Mouse (Mus musculus): ENCODE results near the gene Clec11a. TPM values are rescaled to one million over a fixed set of nuclear protein-coding genes. Genes with fewer than 3 reads are reported as not detected.

The Clec11a gene
- total RNA-seq (2012; rRNA removed) (0.33 and 0.39 TPM in 2 replicates), polyA plus RNA-seq (2012; ENCODE audit: insufficient read depth in 1 of 2, insufficient read length in 2 of 2, low read depth in 1 of 2, low replicate concordance in 2 of 2, missing spikeins in 1 of 2) (under 1 TPM in 1 of 2 experiments, not detected in 1; 0.33 TPM)

DNA sequence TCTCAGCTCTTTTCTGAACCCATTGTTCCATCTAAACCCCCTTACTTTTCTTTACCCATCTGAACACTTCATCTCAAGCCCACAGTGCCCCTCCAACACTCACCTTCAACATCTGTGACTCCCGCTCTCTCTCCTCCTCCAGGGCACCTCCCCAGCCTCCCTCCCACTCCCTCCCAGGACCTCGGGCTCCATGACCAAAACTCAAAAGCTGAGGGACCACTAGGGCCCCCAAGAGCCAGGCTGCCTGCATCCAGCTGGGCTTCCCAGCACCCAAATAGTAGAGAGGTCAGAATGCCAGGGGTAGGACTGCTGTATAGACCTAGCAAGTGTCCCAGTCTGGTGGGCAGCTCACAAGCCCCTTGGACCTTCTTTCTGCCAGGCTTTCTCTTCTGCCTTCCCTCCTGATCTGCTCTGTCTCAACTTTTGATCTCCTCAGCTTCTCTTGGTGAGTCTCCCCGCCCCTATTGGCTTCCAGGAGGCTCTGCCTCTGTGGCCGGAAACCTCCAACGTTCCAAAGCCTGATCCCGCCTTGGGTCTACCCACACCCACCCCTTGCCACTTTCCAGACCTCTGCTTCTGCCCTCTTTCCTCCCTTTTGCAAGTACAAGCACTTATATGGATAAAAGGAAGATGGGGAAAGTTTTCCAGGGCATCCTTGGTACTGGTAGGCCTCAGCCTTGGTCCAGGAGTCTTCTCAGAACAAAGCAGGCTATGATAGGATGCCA is at the start of gene Clec11a:
Gene Clec11a (minus strand): TSS at position 387 of the 725 bp plus-strand sequence.
- Histone ChIP-seq H3K36me3 (ENCODE audit: control insufficient read depth in 1 of 2, insufficient read depth in 2 of 2, low read length in 2 of 2) (peaks cover 0 to 4% of the 10 kb centered on the region in 2 experiments; a peak in 1 of 4 replicates), H3K9me3 (replicated peaks; ENCODE audit: insufficient read depth, low read length) (no peaks in the 10 kb centered on the region), H3K27me3 (ENCODE audit: control insufficient read depth in 1 of 2, insufficient read depth in 2 of 2, low read length in 2 of 2) (peaks cover 3 to 6% of the 10 kb centered on the region in 2 experiments; a peak in 3 of 4 replicates), H3K27ac (ENCODE audit: control insufficient read depth, low read depth, low read length) (no peak within 1 kb of the TSS), H3K9ac (ENCODE audit: control insufficient read depth, low read depth, low read length, poor library complexity, severe bottlenecking) (peak within 1 kb of the TSS; percentile 8; the same call in 1 of the 2 replicates), H3K79me2 (ENCODE audit: control insufficient read depth, insufficient read depth, low read length, poor library complexity) (peaks cover 1% of the 10 kb centered on the region; the same call in 1 of the 2 replicates), H3K4me1 (ENCODE audit: control insufficient read depth in 1 of 2, insufficient read depth in 2 of 2, low read length in 2 of 2) (peaks cover 0 to 10% of the 10 kb centered on the region in 2 experiments; a peak in 2 of 4 replicates), H3K4me3 (ENCODE audit: control insufficient read depth in 1 of 2, insufficient read depth in 1 of 2, low read depth in 2 of 2, low read length in 2 of 2) (peak within 1 kb of the TSS; percentile 36 to 43; a peak in 3 of 4 replicates)
- no peak for TF ChIP-seq ELF1 (IDR thresholded peaks at IDR 0.05; ENCODE audit: low read depth, low read length)
- no peak for TF ChIP-seq POLR2AphosphoS5 (IDR thresholded peaks at IDR 0.05; ENCODE audit: borderline replicate concordance, low read depth, low read length)
- TF ChIP-seq GATA1 (IDR thresholded peaks at IDR 0.05; ENCODE audit: low read depth, low read length), result no peak
- no peak for TF ChIP-seq KAT2A (conservative IDR thresholded peaks at IDR 0.05; ENCODE audit: low read depth, low read length)
- TF ChIP-seq E2F4 (IDR thresholded peaks at IDR 0.05; ENCODE audit: borderline replicate concordance, low read depth, low read length), result no peak
- TF ChIP-seq CHD1 (IDR thresholded peaks at IDR 0.05; ENCODE audit: low read depth, low read length), result no peak
- no peak for TF ChIP-seq POLR2A (IDR thresholded peaks at IDR 0.05; ENCODE audit: control insufficient read depth in 1 of 2, insufficient read depth in 1 of 2, low read depth in 1 of 2, low read length in 2 of 2, poor library complexity in 1 of 2)
- TF ChIP-seq BHLHE40 (IDR thresholded peaks at IDR 0.05; ENCODE audit: borderline replicate concordance, low read depth, low read length), result no peak
- TF ChIP-seq MAX (IDR thresholded peaks at IDR 0.05; ENCODE audit: low read length), result no peak
- no peak for TF ChIP-seq CHD2 (IDR thresholded peaks at IDR 0.05; ENCODE audit: low read length)
- TF ChIP-seq MYB (IDR thresholded peaks at IDR 0.05; ENCODE audit: low read depth, low read length), result no peak
- TF ChIP-seq EP300 (IDR thresholded peaks at IDR 0.05; ENCODE audit: low read depth in 1 of 2, low read length in 2 of 2), result no peak
- no peak for DNase-seq (ENCODE audit: low read depth, low spot score)

- no peaks in the 10 kb centered on the region for H3K9me3 ChIP-seq (replicated peaks; ENCODE audit: insufficient read depth, low read length)
- H3K4me3 ChIP-seq (ENCODE audit: control insufficient read depth in 1 of 2, insufficient read depth in 1 of 2, low read depth in 2 of 2, low read length in 2 of 2), result no peak overlapping the region
- H3K4me1 ChIP-seq (ENCODE audit: control insufficient read depth in 1 of 2, insufficient read depth in 2 of 2, low read length in 2 of 2), result peaks cover 0 to 6% of the 10 kb centered on the region in 2 experiments; a peak in 1 of 4 replicates
- H3K27ac ChIP-seq (ENCODE audit: control insufficient read depth, low read depth, low read length), result no peak overlapping the region
- no peaks in the 10 kb centered on the region for H3K27me3 ChIP-seq (ENCODE audit: control insufficient read depth in 1 of 2, insufficient read depth in 2 of 2, low read length in 2 of 2)
- no peak for TF ChIP-seq ZNF384 (IDR thresholded peaks at IDR 0.05; ENCODE audit: low read depth, low read length)
- no peak for TF ChIP-seq NELFE (IDR thresholded peaks at IDR 0.05; ENCODE audit: low read depth, low read length)
- no peak for TF ChIP-seq ZMIZ1 (IDR thresholded peaks at IDR 0.05; ENCODE audit: low read depth, low read length)
- no peak for TF ChIP-seq MXI1 (IDR thresholded peaks at IDR 0.05; ENCODE audit: low read depth, low read length)
- no peak for DNase-seq (ENCODE audit: low read depth, low spot score)
- no peaks in the 10 kb centered on the region for H3K79me2 ChIP-seq (ENCODE audit: control insufficient read depth, insufficient read depth, low read length, poor library complexity)
- H3K36me3 ChIP-seq (ENCODE audit: control insufficient read depth in 1 of 2, insufficient read depth in 2 of 2, low read length in 2 of 2), result peaks cover 0 to 2% of the 10 kb centered on the region in 2 experiments; a peak in 1 of 4 replicates
- H3K9ac ChIP-seq (ENCODE audit: control insufficient read depth, low read depth, low read length, poor library complexity, severe bottlenecking), result no peak overlapping the region
These were observed 48.7 kb upstream of the Clec11a start for GRCm38 (mm10) chr7:44355411-44355810.

Measured in MEL (cell line).